Mouse (Mus musculus) heart, embryonic 14.5 days (tissue): Measurements from ENCODE around the gene Itpk1. TPM values are rescaled to one million over a fixed set of nuclear protein-coding genes. Genes with fewer than 3 reads are reported as not detected.

Experiments
- ATAC-seq: fragments of 200-750 bp; cut with Nextera tagmentation; 2 replicates; pipeline ENCODE4 v1.8.0; 2017; ENCODE audit warnings: low read depth, moderate TSS enrichment; ENCODE audit not compliant: insufficient number of reproducible peaks, insufficient read depth, low FRiP score
- H3K27ac ChIP-seq, 2 experiments: fragments of 200-500 bp in 1 of 2; fragments of 300-500 bp in 1 of 2; sonication (generic) in 1 of 2; replicated peaks in 1 of 2; 2 replicates each; pipeline ENCODE4 v1.5.1; 2012 to 2014; ENCODE audit warnings: low read depth in 2 of 2, low read length in 2 of 2, control low read depth in 1 of 2, mild to moderate bottlenecking in 1 of 2, mixed read lengths in 1 of 2; ENCODE audit not compliant: control insufficient read depth in 1 of 2, insufficient read depth in 1 of 2
- H3K27me3 ChIP-seq: fragments of 300-500 bp; sonication (generic); 2 replicates; pipeline ENCODE4 v1.6.1; 2014; ENCODE audit warnings: mild to moderate bottlenecking, low read length, control low read depth; ENCODE audit not compliant: control insufficient read depth, insufficient read depth
- H3K36me3 ChIP-seq: fragments of 300-500 bp; sonication (generic); 2 replicates; pipeline ENCODE4 v1.6.1; 2014; ENCODE audit warnings: mild to moderate bottlenecking, control low read depth, low read length, mixed read lengths; ENCODE audit not compliant: control insufficient read depth, insufficient read depth
- H3K4me1 ChIP-seq, 2 experiments: fragments of 200-500 bp in 1 of 2; fragments of 300-500 bp in 1 of 2; sonication (generic) in 1 of 2; 2 replicates each; pipeline ENCODE4 v1.6.1; 2012 to 2014; ENCODE audit warnings: low read length in 2 of 2, control low read depth in 1 of 2, mixed read lengths in 1 of 2; ENCODE audit not compliant: control insufficient read depth in 2 of 2, insufficient read depth in 2 of 2
- H3K4me2 ChIP-seq: fragments of 300-500 bp; sonication (generic); 2 replicates; pipeline ENCODE4 v1.6.1; 2014; ENCODE audit warnings: mild to moderate bottlenecking, low read length
- H3K4me3 ChIP-seq, 2 experiments: fragments of 200-500 bp in 1 of 2; fragments of 300-500 bp in 1 of 2; sonication (generic) in 1 of 2; 2 replicates each; pipeline ENCODE4 v1.5.1; 2012 to 2014; ENCODE audit warnings: low read length in 2 of 2, mild to moderate bottlenecking in 2 of 2, control low read depth in 1 of 2, low read depth in 1 of 2, moderate library complexity in 1 of 2; ENCODE audit not compliant: control insufficient read depth in 1 of 2, insufficient read depth in 1 of 2
- H3K9ac ChIP-seq: fragments of 300-500 bp; sonication (generic); 2 replicates; pipeline ENCODE4 v1.6.1; 2014; ENCODE audit warnings: mild to moderate bottlenecking, low read length
- H3K9me3 ChIP-seq: fragments of 300-500 bp; sonication (generic); 2 replicates; pipeline ENCODE4 v1.6.1; 2016; ENCODE audit warnings: low read length, control low read depth; ENCODE audit not compliant: control insufficient read depth
- WGBS: fragments of 180-500 bp; shearing (Covaris S2); extraction: QIAGEN DNeasy Blood & Tissue Kit; methylation state at CpG from one replicate; pipeline ENCODE4 v1.1.7; 2014; 5-methylcytosine and 5-hydroxymethylcytosine counted together
- polyA plus RNA-seq: library from polyadenylated mRNA; unstranded; fragments of >200 nt; fragmentation: Nextera tagmentation; extraction: Ambion mirVana; gene quantifications from 2 replicates; pipeline ENCODE4 v1.2.1, GENCODE M21; 2014

Gene Itpk1
- polyA plus RNA-seq, 1 experiment from 2014 or later: 4.2 TPM

- Histone ChIP-seq H3K36me3 (no peaks in the 10 kb centered on the region), H3K4me1 (peaks cover 41 to 56% of the 10 kb centered on the region in 2 experiments), H3K9me3 (peaks cover 4% of the 10 kb centered on the region; the same call in 1 of the 2 replicates), H3K27ac (peak overlapping the region; percentile 58 to 77), H3K9ac (0 out of 2 replicates have a peak overlapping the region, but pooled peaks have one; percentile 16), H3K4me3 (no peak overlapping the region), H3K4me2 (peak overlapping the region; percentile 13; the same call in 1 of the 2 replicates), H3K27me3 (no peaks in the 10 kb centered on the region)
- 16% methylated on average over 4 of the region's 4 CpGs for WGBS
- 0 out of 2 replicates have a peak, but pooled peaks have one; percentile 27 for ATAC-seq
Measured at GRCm38 (mm10) chr12:102597466-102597865, 107.3 kb downstream of the Itpk1 start.

DNA sequence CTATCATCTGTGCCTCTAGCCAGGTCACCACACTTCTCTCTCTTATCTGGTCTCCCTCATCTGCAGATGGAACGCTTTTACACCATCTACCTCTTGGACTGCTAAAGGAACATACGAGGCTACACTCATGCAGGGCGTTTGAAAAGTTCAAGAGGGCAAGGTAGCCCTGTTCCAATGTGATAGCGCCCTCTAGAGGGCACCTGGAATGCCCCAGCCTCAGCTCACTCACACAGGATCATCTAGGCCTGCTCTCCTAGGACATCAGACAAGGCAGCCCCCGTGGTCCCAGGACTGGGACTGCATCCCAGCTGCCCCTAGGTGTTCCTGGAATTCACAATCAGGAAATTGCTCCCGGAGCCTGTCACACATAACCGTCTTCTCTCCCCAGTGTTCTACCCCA, 108.3 kb downstream of the Itpk1 start:
- no peak for ATAC-seq
- Histone ChIP-seq H3K4me2 (no peak overlapping the region), H3K4me3 (no peak overlapping the region), H3K9ac (no peak overlapping the region), H3K4me1 (peaks cover 36 to 52% of the 10 kb centered on the region in 2 experiments), H3K27me3 (no peaks in the 10 kb centered on the region), H3K27ac (peak overlapping the region in 1 of 2 experiments; percentile 77; a peak in 2 of 4 replicates), H3K36me3 (no peaks in the 10 kb centered on the region), H3K9me3 (peaks cover 4% of the 10 kb centered on the region; the same call in 1 of the 2 replicates)
- WGBS: 66% methylated on average over 7 of the region's 7 CpGs

- no peak overlapping the region for H3K27ac ChIP-seq
Measured at GRCm38 (mm10) chr12:102594627-102595026, 110.1 kb downstream of the Itpk1 start.

DNA sequence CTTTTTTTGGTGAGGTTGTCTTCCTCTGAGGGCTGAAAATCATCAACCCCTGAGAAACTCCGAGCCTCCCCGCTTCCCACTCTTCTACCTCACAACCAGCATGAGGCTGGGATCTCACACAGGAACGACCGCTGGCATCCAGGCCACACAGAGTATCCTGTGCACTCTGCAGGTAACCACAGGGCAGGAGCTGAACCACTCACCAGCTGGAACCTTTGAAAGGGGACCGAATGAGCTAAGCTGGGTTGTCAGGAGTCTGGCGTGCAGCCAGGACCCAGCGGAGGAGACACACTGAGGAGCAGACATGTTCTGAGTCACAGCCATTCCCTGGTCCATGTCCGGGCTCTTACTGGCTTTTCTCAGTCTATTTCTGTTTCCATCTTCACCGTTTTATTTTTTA, 111.0 kb downstream of the Itpk1 start:
- Histone ChIP-seq H3K9me3 (peaks cover 4% of the 10 kb centered on the region; the same call in 1 of the 2 replicates), H3K9ac (no peak overlapping the region; the same call in 1 of the 2 replicates), H3K27me3 (no peaks in the 10 kb centered on the region), H3K4me3 (no peak overlapping the region), H3K27ac (peak overlapping the region; percentile 51 to 64), H3K36me3 (no peaks in the 10 kb centered on the region), H3K4me1 (peaks cover 25 to 40% of the 10 kb centered on the region in 2 experiments), H3K4me2 (peak overlapping the region; percentile 40)
- no peak; the same call in 1 of the 2 replicates for ATAC-seq
- WGBS: 17% methylated on average over 9 of the region's 9 CpGs

More at GRCm38 (mm10) chr12:102594627-102595026, 110.1 kb downstream of the Itpk1 start:
- peaks cover 4% of the 10 kb centered on the region; the same call in 1 of the 2 replicates for H3K9me3 ChIP-seq
- no peak overlapping the region for H3K9ac ChIP-seq
- no peak overlapping the region for H3K4me3 ChIP-seq
- H3K4me2 ChIP-seq: no peak overlapping the region
- no peaks in the 10 kb centered on the region for H3K27me3 ChIP-seq
- no peaks in the 10 kb centered on the region for H3K36me3 ChIP-seq
- H3K4me1 ChIP-seq: peaks cover 30 to 47% of the 10 kb centered on the region in 2 experiments
- ATAC-seq: no peak
- 86% methylated on average over 9 of the region's 9 CpGs for WGBS

GRCm38 (mm10) chr12:102590711-102591360, 113.9 kb downstream of the Itpk1 start:
- no peak overlapping the region for H3K9ac ChIP-seq
- no peaks in the 10 kb centered on the region for H3K27me3 ChIP-seq
- no peak overlapping the region for H3K27ac ChIP-seq
- no peaks in the 10 kb centered on the region for H3K9me3 ChIP-seq
- H3K36me3 ChIP-seq: no peaks in the 10 kb centered on the region
- H3K4me1 ChIP-seq: peaks cover 24 to 26% of the 10 kb centered on the region in 2 experiments
- no peak for ATAC-seq
- no peak overlapping the region for H3K4me2 ChIP-seq
- WGBS: 85% methylated on average over 17 of the region's 17 CpGs
- no peak overlapping the region for H3K4me3 ChIP-seq

DNA sequence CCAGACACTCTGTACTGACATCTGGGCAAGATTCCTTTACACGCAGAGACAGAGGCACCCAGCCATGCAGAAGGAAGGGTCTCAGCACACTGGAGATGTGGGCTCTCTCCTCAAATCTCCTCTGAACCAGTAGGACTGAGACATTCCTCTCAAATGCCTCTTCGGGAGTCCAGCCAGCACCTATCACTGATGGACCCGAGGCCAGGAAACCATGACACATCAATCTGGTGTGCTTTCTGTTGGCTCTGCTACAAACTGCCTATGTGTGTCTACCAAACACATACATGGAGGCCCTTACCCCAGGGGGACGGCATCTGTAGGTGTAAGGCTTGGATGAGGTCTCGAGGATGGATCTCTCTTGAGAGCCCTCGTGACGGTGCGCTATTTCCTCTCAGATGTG, 117.6 kb downstream of the Itpk1 start:
- peaks cover 4 to 8% of the 10 kb centered on the region in 2 experiments for H3K4me1 ChIP-seq
- H3K36me3 ChIP-seq: no peaks in the 10 kb centered on the region
- H3K27ac ChIP-seq: no peak overlapping the region
- no peak overlapping the region for H3K4me3 ChIP-seq
- no peaks in the 10 kb centered on the region for H3K27me3 ChIP-seq
- WGBS: 74% methylated on average over 8 of the region's 8 CpGs
- no peak overlapping the region for H3K4me2 ChIP-seq
- H3K9ac ChIP-seq: no peak overlapping the region
- no peaks in the 10 kb centered on the region for H3K9me3 ChIP-seq
- ATAC-seq: no peak

GRCm38 (mm10) chr12:102586286-102586881, 118.3 kb downstream of the Itpk1 start:
- no peak overlapping the region for H3K27ac ChIP-seq
- H3K27me3 ChIP-seq: no peaks in the 10 kb centered on the region

More at GRCm38 (mm10) chr12:102586286-102586881, 118.3 kb downstream of the Itpk1 start:
- no peak overlapping the region for H3K9ac ChIP-seq
- ATAC-seq: no peak
- H3K4me2 ChIP-seq: no peak overlapping the region
- WGBS: 68% methylated on average over 9 of the region's 9 CpGs
- H3K4me3 ChIP-seq: no peak overlapping the region
- no peaks in the 10 kb centered on the region for H3K9me3 ChIP-seq
- H3K4me1 ChIP-seq: peaks cover 5 to 8% of the 10 kb centered on the region in 2 experiments
- H3K36me3 ChIP-seq: no peaks in the 10 kb centered on the region
